ENCODE assay signal across 9 mouse cellular contexts in genomic region chr1:179865561-179865960, GRCm38 (mm10).
DNase-seq lines count a peak whose midpoint lies in the region; ATAC-seq and TF ChIP-seq lines count a peak whose summit lies in the region.
"Had no signal": no experiment of that assay in that cellular context is flagged by ENCODE, and none has a peak within 500 bp of the region (broad histone marks: within the 10 kb centered on the region; RNA-seq: fewer than 3 reads in every experiment).

No protein-coding gene starts in this region.

- H3K4me3 ChIP-seq in embryonic facial prominence, embryonic 12.5 days = no peak overlapping the region
- no peak overlapping the region for H3K4me3 ChIP-seq in lung, postnatal 0 days (ENCODE audit: low read depth, low read length)
- H3K4me3 ChIP-seq in left cerebral cortex, adult 2 months = no peak overlapping the region
- H3K4me3 ChIP-seq: hindbrain, embryonic 13.5 days had no signal

- TF ChIP-seq CTCF in lung, postnatal 0 days (IDR thresholded peaks at IDR 0.05) = no peak
- no peak for TF ChIP-seq CTCF in left cerebral cortex, adult 2 months (IDR thresholded peaks at IDR 0.05)

- no peaks in the 10 kb centered on the region for H3K27me3 ChIP-seq in embryonic facial prominence, embryonic 12.5 days
- no peaks in the 10 kb centered on the region for H3K27me3 ChIP-seq in lung, postnatal 0 days (replicated peaks; ENCODE audit: insufficient read depth, low read length)
- H3K27me3 ChIP-seq: hindbrain, embryonic 13.5 days had no signal

- H3K9ac ChIP-seq in embryonic facial prominence, embryonic 12.5 days = no peak overlapping the region
- no peak overlapping the region for H3K9ac ChIP-seq in lung, postnatal 0 days (replicated peaks; ENCODE audit: low read depth)
- H3K9ac ChIP-seq: hindbrain, embryonic 13.5 days had no signal

- intact Hi-C loops in left cerebral cortex, adult 2 months (cut with DNase I) = no loop called here

- no peaks in the 10 kb centered on the region for H3K4me1 ChIP-seq in embryonic facial prominence, embryonic 12.5 days
- peaks cover 2% of the 10 kb centered on the region; the same call in 1 of the 2 replicates for H3K4me1 ChIP-seq in lung, postnatal 0 days (ENCODE audit: insufficient read depth, low read depth, low read length)

- no peak for ATAC-seq in embryonic facial prominence, embryonic 12.5 days (ENCODE audit: insufficient number of reproducible peaks, insufficient read depth, low FRiP score, low TSS enrichment)
- ATAC-seq in lung, postnatal 0 days = peak; percentile 35; the same call in 1 of the 2 replicates

- WGBS in embryonic facial prominence, embryonic 12.5 days = 24% methylated on average over 11 of the region's 11 CpGs
- WGBS in lung, postnatal 0 days = 37% methylated on average over 11 of the region's 11 CpGs

- H3K36me3 ChIP-seq in embryonic facial prominence, embryonic 12.5 days = no peaks in the 10 kb centered on the region
- no peaks in the 10 kb centered on the region for H3K36me3 ChIP-seq in lung, postnatal 0 days (ENCODE audit: insufficient read depth, low read length)
- H3K36me3 ChIP-seq: hindbrain, embryonic 13.5 days had no signal

- H3K4me2 ChIP-seq in embryonic facial prominence, embryonic 12.5 days (replicated peaks) = no peak overlapping the region
- H3K4me2 ChIP-seq in lung, postnatal 0 days (replicated peaks; ENCODE audit: low read depth, low read length) = no peak overlapping the region
- H3K4me2 ChIP-seq: hindbrain, embryonic 13.5 days had no signal

- peak; percentile 36 for DNase-seq in adrenal gland, adult 8-10 months
- DNase-seq in adrenal gland, postnatal 25 days = no peak
- peak; percentile 45 for DNase-seq in kidney, adult 18-20 months
- DNase-seq in lung, postnatal 0 days (ENCODE audit: low spot score) = peak; percentile 42
- DNase-seq in urinary bladder, postnatal 4 days (ENCODE audit: low spot score in 2 of 2) = no peak
- no peak for DNase-seq in thymus, postnatal 10 days (ENCODE audit: low spot score in 2 of 2)
- no peak for DNase-seq in left cerebral cortex, adult 2 months (ENCODE audit: extremely low spot score in 1 of 2, low spot score in 2 of 2)

- H3K27ac ChIP-seq in embryonic facial prominence, embryonic 12.5 days = peak overlapping the region; percentile 56; the same call in 1 of the 2 replicates
- peak overlapping the region; percentile 82 for H3K27ac ChIP-seq in lung, postnatal 0 days (ENCODE audit: low read length)
- H3K27ac ChIP-seq in left cerebral cortex, adult 2 months = no peak overlapping the region
- H3K27ac ChIP-seq: hindbrain, embryonic 13.5 days had no signal

- H3K9me3 ChIP-seq in embryonic facial prominence, embryonic 12.5 days = no peaks in the 10 kb centered on the region
- H3K9me3 ChIP-seq in lung, postnatal 0 days (ENCODE audit: low read length) = no peaks in the 10 kb centered on the region
- H3K9me3 ChIP-seq: hindbrain, embryonic 13.5 days had no signal

- no peak for TF ChIP-seq EP300 in lung, postnatal 0 days (IDR thresholded peaks at IDR 0.05)

Comparison
In these comparisons a context has a peak if more than half of its experiments do, and no peak if none do; other contexts are left out.
1. DNase-seq: peak in adrenal gland, adult 8-10 months (single experiment), kidney, adult 18-20 months (single experiment) and lung, postnatal 0 days (single experiment); none in adrenal gland, postnatal 25 days (single experiment), urinary bladder, postnatal 4 days (0 of 2), thymus, postnatal 10 days (0 of 2) and left cerebral cortex, adult 2 months (0 of 2).